In genomic region chr3:68713550-68713949, GRCm38 (mm10) we compare ENCODE assay signal across 8 mouse cellular contexts. TPM values are rescaled to one million over a fixed set of nuclear protein-coding genes. Genes with fewer than 3 reads are reported as not detected.
DNase-seq lines count a peak whose midpoint lies in the region; ATAC-seq lines count a peak whose summit lies in the region.

No protein-coding gene starts in this region.

- no peak for ATAC-seq in kidney, embryonic 16.5 days (ENCODE audit: low FRiP score, low TSS enrichment)
- ATAC-seq in lung, embryonic 15.5 days (ENCODE audit: borderline replicate concordance, extremely low read depth, low FRiP score, low TSS enrichment): no peak

- H3K9ac ChIP-seq in kidney, embryonic 16.5 days (replicated peaks; ENCODE audit: low read length): no peak overlapping the region
- no peak overlapping the region for H3K9ac ChIP-seq in lung, embryonic 15.5 days

- 8% methylated on average over 7 of the region's 7 CpGs for WGBS in kidney, embryonic 16.5 days
- 4% methylated on average over 7 of the region's 7 CpGs for WGBS in lung, embryonic 15.5 days

- DNase-seq in gastrocnemius, postnatal 10 days: peak; percentile 75
- DNase-seq in gastrocnemius, postnatal 36 days: no peak
- peak; percentile 16 for DNase-seq in Muller cell, postnatal 12 days (ENCODE audit: inconsistent ontology term)
- DNase-seq in cerebellum, postnatal 36 days: peak; percentile 59 to 67
- peak; percentile 20 to 49 for DNase-seq in heart, adult 9 months (ENCODE audit: low spot score in 2 of 2)
- peak; percentile 85 for DNase-seq in right cerebral cortex, postnatal 4 days

- H3K27me3 ChIP-seq in kidney, embryonic 16.5 days (ENCODE audit: insufficient read depth, low read length): no peaks in the 10 kb centered on the region
- no peaks in the 10 kb centered on the region for H3K27me3 ChIP-seq in lung, embryonic 15.5 days

- no peaks in the 10 kb centered on the region for H3K36me3 ChIP-seq in kidney, embryonic 16.5 days (ENCODE audit: insufficient read depth, low read length)
- no peaks in the 10 kb centered on the region for H3K36me3 ChIP-seq in lung, embryonic 15.5 days

- no peaks in the 10 kb centered on the region for H3K9me3 ChIP-seq in kidney, embryonic 16.5 days (ENCODE audit: low read length)
- no peaks in the 10 kb centered on the region for H3K9me3 ChIP-seq in lung, embryonic 15.5 days

- H3K4me2 ChIP-seq in kidney, embryonic 16.5 days (replicated peaks; ENCODE audit: low read depth, low read length): peak overlapping the region; percentile 40
- peak overlapping the region; percentile 39; the same call in 1 of the 2 replicates for H3K4me2 ChIP-seq in lung, embryonic 15.5 days

- peak overlapping the region; percentile 26 for H3K4me3 ChIP-seq in kidney, embryonic 16.5 days (ENCODE audit: low read length)
- H3K4me3 ChIP-seq in lung, embryonic 15.5 days: 0 out of 2 replicates have a peak overlapping the region, but pooled peaks have one; percentile 23

- no peak overlapping the region for H3K27ac ChIP-seq in kidney, embryonic 16.5 days (ENCODE audit: low read length)
- H3K27ac ChIP-seq in lung, embryonic 15.5 days: no peak overlapping the region

- H3K4me1 ChIP-seq in kidney, embryonic 16.5 days (ENCODE audit: insufficient read depth, low read length): no peaks in the 10 kb centered on the region; the same call in 1 of the 2 replicates
- no peaks in the 10 kb centered on the region for H3K4me1 ChIP-seq in lung, embryonic 15.5 days

- intact Hi-C loops in gastrocnemius, postnatal 36 days (cut with DNase I): loop anchor here (10.0 kb wide), 3 partner anchors 99 to 659 kb away; no protein-coding TSS in a partner anchor

RNA-seq across cellular contexts. Expression of gene Il12a, which starts 23.1 kb away (rescaled TPM):
- total RNA-seq in gastrocnemius, postnatal 10 days (2021): 1 to 10 TPM; 4.7 to 6.2 TPM
- total RNA-seq in gastrocnemius, postnatal 36 days (2021): 1 to 10 TPM; 3.9 to 7.3 TPM
- polyA plus RNA-seq in kidney, embryonic 16.5 days (2015; fragmentation: Nextera tagmentation; extraction: Ambion mirVana): 0.41 TPM in 1 of 2 replicates, not detected in the other
- 0.16 TPM in 1 of 2 replicates, not detected in the other for polyA plus RNA-seq in lung, embryonic 15.5 days (2015; fragmentation: Nextera tagmentation; extraction: Ambion mirVana)

Comparison
In these comparisons a context has a peak if more than half of its experiments do, and no peak if none do; other contexts are left out.
1. DNase-seq: peak in gastrocnemius, postnatal 10 days (single experiment), Muller cell, postnatal 12 days (single experiment), cerebellum, postnatal 36 days (2 of 2), heart, adult 9 months (2 of 2) and right cerebral cortex, postnatal 4 days (single experiment); none in gastrocnemius, postnatal 36 days (0 of 2).